Mouse (Mus musculus): ENCODE data around the gene Trpc2.

Trpc2 gene

DNA sequence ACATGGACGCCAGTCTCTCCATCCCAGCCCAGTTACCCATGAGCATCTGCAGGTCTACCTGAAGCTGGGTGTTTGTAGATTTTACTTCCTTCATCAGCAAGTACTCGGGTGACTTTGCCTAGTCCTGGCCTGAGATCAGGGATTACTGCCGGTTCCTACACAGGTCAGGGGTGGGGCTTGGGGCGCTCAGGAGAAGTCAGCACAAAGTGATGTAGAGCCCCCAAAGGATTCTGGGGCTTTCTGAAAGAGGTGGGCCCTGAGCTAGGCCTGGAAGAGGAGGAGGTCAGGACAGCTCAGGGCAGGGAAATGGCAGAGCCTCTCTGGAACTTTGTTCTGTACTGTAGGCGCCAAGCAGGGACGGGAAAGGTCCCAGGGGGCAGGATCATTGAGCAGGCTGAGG is 19.8 kb downstream of the Trpc2 start:
- no peak for DNase-seq

GRCm38 (mm10) chr7:102103555-102103954 is 20.6 kb downstream of the Trpc2 start:
- no peak for DNase-seq

- no peak for DNase-seq
These were observed 21.2 kb downstream of the Trpc2 start for GRCm38 (mm10) chr7:102104126-102104525.

DNA sequence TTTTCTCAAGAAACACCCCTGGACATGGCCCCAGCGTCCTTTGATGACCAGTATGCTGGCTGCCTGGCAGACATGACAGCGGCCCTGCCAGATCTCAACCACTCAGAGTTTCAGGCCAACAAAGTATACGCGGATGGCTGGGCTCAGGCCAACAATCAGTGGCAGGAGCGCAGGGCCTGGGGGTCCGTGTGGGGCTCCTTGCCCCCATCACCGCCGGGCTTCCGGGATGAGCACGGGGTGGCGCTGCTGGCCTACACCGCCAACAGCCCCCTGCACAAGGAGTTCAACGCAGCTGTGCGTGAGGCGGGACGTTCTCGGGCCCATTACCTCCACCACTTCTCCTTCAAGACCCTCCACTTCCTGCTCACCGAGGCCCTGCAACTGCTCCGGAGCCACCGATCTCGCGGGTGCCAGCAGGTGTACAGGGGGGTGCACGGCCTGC is 23.8 kb downstream of the Trpc2 start:
- DNase-seq: no peak

GRCm38 (mm10) chr7:102108206-102108605 is 25.3 kb downstream of the Trpc2 start:
- no peak for DNase-seq

GRCm38 (mm10) chr7:102109171-102109570 is 26.3 kb downstream of the Trpc2 start, which contains the start of gene Art5:
TSS of gene Art5 (minus strand) at chr7:102109489.
- DNase-seq: no peak

GRCm38 (mm10) chr7:102109746-102110145 is 26.8 kb downstream of the Trpc2 start:
- no peak for DNase-seq

- DNase-seq: no peak
These were observed 30.3 kb downstream of the Trpc2 start for GRCm38 (mm10) chr7:102113151-102113729.

DNA sequence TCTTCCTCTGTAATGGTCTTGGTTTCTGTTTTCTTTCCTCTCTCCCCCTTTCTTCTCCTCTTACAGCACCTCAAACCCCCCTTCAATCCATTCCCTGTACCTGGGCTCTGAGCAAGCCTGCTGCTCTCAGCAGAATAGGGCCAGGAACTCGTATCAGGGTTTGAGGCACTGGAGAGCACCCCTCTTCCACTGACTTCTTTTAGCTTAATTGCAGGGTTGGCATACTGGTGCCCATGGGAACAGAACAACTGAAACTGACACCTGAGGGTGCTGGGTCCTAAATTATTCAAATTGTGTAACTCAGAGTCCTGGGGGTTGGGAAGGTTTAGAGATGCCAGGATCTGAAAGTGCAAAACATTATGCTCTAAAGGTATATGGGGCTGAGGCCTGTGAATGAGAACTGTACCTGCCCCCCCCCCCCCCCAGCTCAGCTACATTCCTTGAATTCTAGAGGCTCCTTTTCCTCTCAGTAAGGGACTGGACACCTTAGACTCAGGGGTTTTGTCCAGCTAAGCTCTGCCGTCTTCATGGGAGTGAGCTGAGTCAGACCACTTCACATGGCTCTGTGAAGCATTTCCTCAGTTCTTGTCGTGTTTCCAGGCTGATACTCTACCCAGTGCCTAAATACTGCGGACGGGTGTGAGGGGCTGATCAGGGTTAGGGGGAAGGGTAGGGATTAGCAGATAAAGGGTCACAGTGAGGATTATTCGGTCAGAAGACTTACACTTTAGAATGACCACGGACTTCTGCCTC is 33.8 kb downstream of the Trpc2 start, which contains the start of gene Chrna10:
Gene Chrna10 (minus strand): TSS at position 250 of the 753 bp plus-strand sequence.
- no peak for DNase-seq

DNA sequence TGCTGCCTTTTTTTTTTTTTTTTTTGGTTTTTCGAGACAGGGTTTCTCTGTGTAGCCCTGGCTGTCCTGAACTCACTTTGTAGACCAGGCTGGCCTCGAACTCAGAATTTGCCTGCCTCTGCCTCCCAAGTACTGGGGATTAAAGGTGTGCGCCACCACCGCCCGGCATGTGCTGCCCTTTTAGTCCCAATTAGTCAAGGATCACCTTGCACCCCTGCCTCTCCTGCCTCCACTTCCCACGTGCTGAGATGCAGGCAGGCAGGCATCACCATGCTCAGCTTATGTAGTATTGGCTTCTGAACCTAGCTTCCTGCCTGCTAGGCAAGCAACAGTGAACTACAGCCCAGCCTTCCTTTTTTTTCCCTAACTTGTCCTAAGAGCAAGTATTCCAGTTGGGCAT is 34.5 kb downstream of the Trpc2 start:
- DNase-seq: no peak

GRCm38 (mm10) chr7:102120326-102120725 is 37.4 kb downstream of the Trpc2 start:
- no peak for DNase-seq

GRCm38 (mm10) chr7:102132395-102132794 is 49.5 kb downstream of the Trpc2 start:
- no peak for DNase-seq

DNA sequence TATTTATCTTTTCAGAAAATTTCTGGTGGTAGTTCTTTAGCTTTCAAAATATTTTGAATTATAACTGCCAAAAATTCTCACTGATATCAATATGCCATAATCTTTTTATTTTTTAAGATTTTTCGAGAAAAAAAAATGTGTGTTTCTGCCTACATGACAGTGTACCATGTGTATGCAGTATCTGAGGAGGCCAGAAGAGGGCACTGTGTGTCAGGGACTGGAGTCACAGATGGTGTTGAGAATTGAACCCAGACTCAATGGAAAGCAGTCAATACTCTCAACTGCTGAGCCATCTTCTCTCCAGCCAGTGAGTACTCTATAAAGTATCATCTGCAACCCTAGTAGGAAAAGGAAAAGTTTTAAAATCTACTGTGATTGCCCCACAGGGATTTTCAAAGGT is 54.5 kb downstream of the Trpc2 start:
- peak; percentile 27 for DNase-seq

GRCm38 (mm10) chr7:102137898-102138297 is 55.0 kb downstream of the Trpc2 start:
- DNase-seq: no peak
